ENCODE assay signal across 8 mouse cellular contexts in genomic region chrX:139209829-139210225, GRCm38 (mm10). TPM values are rescaled to one million over a fixed set of nuclear protein-coding genes. Genes with fewer than 3 reads are reported as not detected.
DNase-seq lines count a peak whose midpoint lies in the region; ATAC-seq and TF ChIP-seq lines count a peak whose summit lies in the region.

Gene Mum1l1, plus strand, starts transcription at chrX:139210042.

- no peaks in the 10 kb centered on the region for H3K27me3 ChIP-seq in MEL (ENCODE audit: control insufficient read depth in 1 of 2, insufficient read depth in 2 of 2, low read length in 2 of 2)
- no peaks in the 10 kb centered on the region for H3K27me3 ChIP-seq in forebrain, embryonic 15.5 days

- peaks cover 3 to 8% of the 10 kb centered on the region in 2 experiments for H3K4me1 ChIP-seq in MEL (ENCODE audit: control insufficient read depth in 1 of 2, insufficient read depth in 2 of 2, low read length in 2 of 2)
- H3K4me1 ChIP-seq in forebrain, embryonic 15.5 days: no peaks in the 10 kb centered on the region

- peaks cover 0 to 11% of the 10 kb centered on the region in 2 experiments; a peak in 2 of 4 replicates for H3K36me3 ChIP-seq in MEL (ENCODE audit: control insufficient read depth in 1 of 2, insufficient read depth in 2 of 2, low read length in 2 of 2)
- no peaks in the 10 kb centered on the region for H3K36me3 ChIP-seq in forebrain, embryonic 15.5 days

- intact Hi-C loops in heart, postnatal 10 days (cut with DNase I): loop anchor here (10.0 kb wide), 1 partner anchor 185 kb away; no protein-coding TSS in a partner anchor

- H3K9me3 ChIP-seq in MEL (replicated peaks; ENCODE audit: insufficient read depth, low read length): no peaks in the 10 kb centered on the region
- H3K9me3 ChIP-seq in forebrain, embryonic 15.5 days: no peaks in the 10 kb centered on the region

- peak within 1 kb of the TSS; percentile 58 to 60 for H3K4me3 ChIP-seq in MEL (ENCODE audit: control insufficient read depth in 1 of 2, insufficient read depth in 1 of 2, low read depth in 2 of 2, low read length in 2 of 2)
- H3K4me3 ChIP-seq in forebrain, embryonic 15.5 days: peak within 1 kb of the TSS; percentile 46

- H3K9ac ChIP-seq in MEL (ENCODE audit: control insufficient read depth, low read depth, low read length, poor library complexity, severe bottlenecking): peak within 1 kb of the TSS; percentile 65
- peak within 1 kb of the TSS; percentile 43 for H3K9ac ChIP-seq in forebrain, embryonic 15.5 days (replicated peaks)

- no peak for TF ChIP-seq RAD21 in MEL (IDR thresholded peaks at IDR 0.05; ENCODE audit: low read depth, low read length)

- H3K4me2 ChIP-seq in forebrain, embryonic 15.5 days (replicated peaks): peak within 1 kb of the TSS; percentile 59

- WGBS in forebrain, embryonic 15.5 days: 27% methylated on average over 31 of the region's 31 CpGs

- no peak for TF ChIP-seq CTCF in MEL (IDR thresholded peaks at IDR 0.05 in 2 of 3, conservative IDR thresholded peaks at IDR 0.05 in 1 of 3; ENCODE audit: control insufficient read depth in 1 of 3, insufficient read depth in 1 of 3, low read depth in 2 of 3, low read length in 3 of 3, poor library complexity in 1 of 3, severe bottlenecking in 1 of 3)

- no peak for TF ChIP-seq EP300 in MEL (IDR thresholded peaks at IDR 0.05; ENCODE audit: low read depth in 1 of 2, low read length in 2 of 2)

- no peaks in the 10 kb centered on the region for H3K79me2 ChIP-seq in MEL (ENCODE audit: control insufficient read depth, insufficient read depth, low read length, poor library complexity)

- DNase-seq in MEL (ENCODE audit: low read depth, low spot score): peak; percentile 77
- DNase-seq in cerebellum, adult 11 months: peak; percentile 10
- peak; percentile 69 to 76 for DNase-seq in heart, postnatal 10 days
- DNase-seq in kidney, postnatal 36 days: peak; percentile 52 to 78
- peak; percentile 75 for DNase-seq in lung, postnatal 14 days
- peak; percentile 25 for DNase-seq in retina, postnatal 7 days (ENCODE audit: low read depth, low spot score)
- peak; percentile 77 for DNase-seq in urinary bladder, postnatal 14 days (ENCODE audit: low spot score)

- no peak within 1 kb of the TSS for H3K27ac ChIP-seq in MEL (ENCODE audit: control insufficient read depth, low read depth, low read length)
- H3K27ac ChIP-seq in forebrain, embryonic 15.5 days (replicated peaks): no peak within 1 kb of the TSS

- peak; percentile 94 for ATAC-seq in forebrain, embryonic 15.5 days (replicated peaks)

- TF ChIP-seq POLR2A in MEL (IDR thresholded peaks at IDR 0.05; ENCODE audit: control insufficient read depth in 1 of 2, insufficient read depth in 1 of 2, low read depth in 1 of 2, low read length in 2 of 2, poor library complexity in 1 of 2): peak; percentile 29 to 62; a peak in 1 of 4 replicates

TF ChIP-seq in MEL, 35 proteins besides CTCF, POLR2A, EP300 and RAD21:
- TF ChIP-seq MXI1 (IDR thresholded peaks at IDR 0.05; ENCODE audit: low read depth, low read length) (no peak), TBP (IDR thresholded peaks at IDR 0.05; ENCODE audit: low read depth, low read length) (peak; percentile 54; the same call in 1 of the 2 replicates), MAZ (IDR thresholded peaks at IDR 0.05; ENCODE audit: low read depth, low read length) (peak; percentile 41; the same call in 1 of the 2 replicates)

RNA-seq across cellular contexts. Expression of gene Mum1l1, which starts in this region (rescaled TPM):
- total RNA-seq in MEL (2012; rRNA removed): 0.92 and 0.98 TPM in 2 replicates
- under 1 TPM in 1 of 2 experiments, not detected in 1; 0.56 TPM for polyA plus RNA-seq in MEL (2012; ENCODE audit: insufficient read depth in 1 of 2, insufficient read length in 2 of 2, low read depth in 1 of 2, low replicate concordance in 2 of 2, missing spikeins in 1 of 2)
- 7.6 and 8.3 TPM in 2 replicates for polyA plus RNA-seq in forebrain, embryonic 15.5 days (2015; fragmentation: Nextera tagmentation; extraction: Ambion mirVana)
- total RNA-seq in heart, postnatal 10 days (2021): 1 to 10 TPM; 3.9 to 7.6 TPM

Comparison
In these comparisons a context has a peak if more than half of its experiments do, and no peak if none do; other contexts are left out.
1. Peak in DNase-seq, H3K4me3 ChIP-seq and H3K9ac ChIP-seq in MEL; RNA of the gene not detected or under 1 TPM.
2. DNase-seq: peak in every context shown above with its lines; median percentile 77 in MEL; 77 in urinary bladder, postnatal 14 days; 75 in lung, postnatal 14 days; 72 in heart, postnatal 10 days; 65 in kidney, postnatal 36 days; 25 in retina, postnatal 7 days; 10 in cerebellum, adult 11 months.